Mouse (Mus musculus) liver, embryonic 15.5 days (tissue): ENCODE results near the gene Gm1043. TPM values are rescaled to one million over a fixed set of nuclear protein-coding genes. Genes with fewer than 3 reads are reported as not detected.
A peak's percentile ranks its signal among the peaks of the same experiment; 100 is the strongest.

Source experiments
- ATAC-seq: fragments of 200-750 bp; cut with Nextera tagmentation; 2 replicates; pipeline ENCODE4 v1.8.0; 2017; ENCODE audit warnings: moderate number of reproducible peaks, mild to moderate bottlenecking, moderate library complexity; ENCODE audit not compliant: insufficient read depth
- H3K27ac ChIP-seq: fragments of 300-500 bp; sonication (generic); replicated peaks from 2 replicates; pipeline ENCODE4 v1.5.1; 2015; ENCODE audit warnings: mild to moderate bottlenecking, inconsistent platforms
- H3K27me3 ChIP-seq: fragments of 300-500 bp; sonication (generic); 2 replicates; pipeline ENCODE4 v1.6.1; 2015; ENCODE audit warnings: mild to moderate bottlenecking, inconsistent platforms
- H3K36me3 ChIP-seq: fragments of 300-500 bp; sonication (generic); replicated peaks from 2 replicates; pipeline ENCODE4 v1.6.1; 2015; ENCODE audit warnings: moderate library complexity, mild to moderate bottlenecking, inconsistent platforms
- H3K4me1 ChIP-seq: fragments of 300-500 bp; sonication (generic); replicated peaks from 2 replicates; pipeline ENCODE4 v1.6.1; 2015; ENCODE audit warnings: inconsistent platforms
- H3K4me2 ChIP-seq: fragments of 300-500 bp; sonication (generic); 2 replicates; pipeline ENCODE4 v1.6.1; 2015; ENCODE audit warnings: moderate library complexity, mild to moderate bottlenecking, inconsistent platforms
- H3K4me3 ChIP-seq: fragments of 300-500 bp; sonication (generic); replicated peaks from 2 replicates; pipeline ENCODE4 v1.5.1; 2015; ENCODE audit warnings: mild to moderate bottlenecking, inconsistent platforms
- H3K9ac ChIP-seq: fragments of 300-500 bp; sonication (generic); 2 replicates; pipeline ENCODE4 v1.6.1; 2015; ENCODE audit warnings: moderate library complexity, mild to moderate bottlenecking, inconsistent platforms
- H3K9me3 ChIP-seq: fragments of 300-500 bp; sonication (generic); replicated peaks from 2 replicates; pipeline ENCODE4 v1.6.1; 2016; ENCODE audit warnings: inconsistent platforms
- WGBS: fragments of 180-500 bp; shearing (Covaris S2); methylation state at CpG from one replicate; pipeline ENCODE4 v1.1.7; 2015; ENCODE audit warnings: mixed read lengths; ENCODE audit not compliant: insufficient replicate concordance; 5-methylcytosine and 5-hydroxymethylcytosine counted together
- polyA plus RNA-seq: library from polyadenylated mRNA; unstranded; fragments of >200 nt; fragmentation: Nextera tagmentation; extraction: Ambion mirVana; gene quantifications from 2 replicates; pipeline ENCODE4 v1.2.1, GENCODE M21; 2015

Gm1043 gene
- polyA plus RNA-seq, 1 experiment from 2014 or later, result not detected

DNA sequence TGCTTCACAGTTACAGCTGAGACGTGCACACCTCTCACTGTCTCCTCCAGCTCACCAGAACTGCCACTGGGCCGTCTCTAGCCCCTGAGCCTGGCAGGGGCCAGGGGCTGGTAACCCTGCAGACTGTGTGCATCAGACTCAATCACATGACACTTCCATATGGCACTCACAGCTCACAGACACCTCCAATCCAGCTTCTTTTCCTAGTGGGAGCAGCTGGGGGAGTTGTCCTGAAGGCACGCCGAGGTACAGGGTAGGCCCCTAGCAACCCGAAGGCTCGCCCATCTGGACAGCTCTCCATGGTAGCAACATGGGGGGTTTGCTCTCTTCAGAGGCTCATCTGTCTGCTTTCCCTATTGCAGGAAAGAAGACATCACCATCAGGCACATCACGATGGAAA, 143.7 kb downstream of the Gm1043 start:
- no peak for ATAC-seq
- Histone ChIP-seq H3K36me3 (no peaks in the 10 kb centered on the region), H3K27ac (no peak overlapping the region), H3K9me3 (no peaks in the 10 kb centered on the region), H3K4me1 (no peaks in the 10 kb centered on the region), H3K4me2 (no peak overlapping the region), H3K4me3 (no peak overlapping the region), H3K9ac (no peak overlapping the region), H3K27me3 (0 out of 2 replicates have a peak, but pooled peaks cover 3% of the 10 kb centered on the region)
- WGBS, result 42% methylated on average over 7 of the region's 7 CpGs

DNA sequence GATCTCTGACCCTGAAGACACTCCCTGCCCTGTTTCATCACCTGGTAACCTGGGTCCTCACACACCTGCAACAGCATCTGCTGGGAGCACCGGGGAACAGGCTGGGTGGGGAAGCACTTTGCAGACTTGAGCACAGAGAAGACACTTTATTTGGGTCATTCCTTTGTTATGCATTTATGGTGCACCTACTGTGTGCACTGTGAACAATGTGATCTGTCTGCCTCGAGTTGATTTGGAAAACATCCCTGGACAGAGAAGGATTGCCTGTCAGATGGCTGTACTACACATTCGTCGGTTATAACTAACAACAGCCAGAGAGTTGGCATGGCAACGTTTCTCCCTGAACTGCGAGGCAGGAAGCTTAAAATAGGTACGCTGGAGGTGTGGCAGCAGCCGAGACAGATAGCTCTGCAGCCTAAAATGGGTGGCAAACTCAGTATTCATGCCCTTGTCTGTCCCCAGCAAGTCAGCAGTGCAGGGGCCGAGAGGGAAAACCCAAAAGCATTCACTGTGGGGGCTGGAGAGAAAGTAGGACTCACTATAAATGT, 147.9 kb downstream of the Gm1043 start:
- Histone ChIP-seq H3K4me2 (no peak overlapping the region), H3K4me3 (no peak overlapping the region), H3K27ac (no peak overlapping the region), H3K9ac (no peak overlapping the region), H3K9me3 (no peaks in the 10 kb centered on the region), H3K27me3 (0 out of 2 replicates have a peak, but pooled peaks cover 3% of the 10 kb centered on the region), H3K4me1 (no peaks in the 10 kb centered on the region), H3K36me3 (no peaks in the 10 kb centered on the region)
- ATAC-seq, result no peak
- 35% methylated on average over 9 of the region's 9 CpGs for WGBS

- Histone ChIP-seq H3K9ac (no peak overlapping the region), H3K27ac (no peak overlapping the region), H3K4me2 (no peak overlapping the region), H3K36me3 (no peaks in the 10 kb centered on the region), H3K27me3 (peaks cover 40% of the 10 kb centered on the region), H3K9me3 (no peaks in the 10 kb centered on the region), H3K4me1 (peaks cover 7% of the 10 kb centered on the region), H3K4me3 (no peak overlapping the region)
- no peak for ATAC-seq
- WGBS, result 27% methylated on average over 2 of the region's 2 CpGs
Observed at GRCm38 (mm10) chr5:37238654-37239053, 153.5 kb downstream of the Gm1043 start.

DNA sequence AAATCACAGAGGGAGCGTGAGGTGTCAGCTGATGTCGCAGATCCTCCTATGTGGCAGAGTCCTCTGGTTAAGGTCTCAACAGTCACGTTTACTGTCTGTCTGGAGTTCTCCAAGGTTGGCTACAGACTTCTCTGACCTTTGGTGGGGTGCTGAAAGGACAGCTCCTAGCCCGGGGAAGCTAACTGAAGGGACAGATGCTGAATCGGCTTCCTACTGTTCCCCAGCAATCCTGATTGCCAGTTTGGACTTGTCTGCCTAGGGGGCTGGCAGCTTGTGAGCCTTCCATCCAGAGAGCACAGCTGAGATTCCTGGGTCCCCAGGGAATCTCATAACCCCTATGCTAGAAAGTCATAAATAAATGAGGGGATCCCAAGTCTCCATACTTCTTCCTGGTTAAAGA, 155.4 kb downstream of the Gm1043 start:
- H3K36me3 ChIP-seq, result no peaks in the 10 kb centered on the region
- H3K4me3 ChIP-seq, result no peak overlapping the region
- no peak overlapping the region for H3K9ac ChIP-seq
- no peak overlapping the region for H3K4me2 ChIP-seq
- 5% methylated on average over 5 of the region's 5 CpGs for WGBS
- no peak for ATAC-seq
- peaks cover 7% of the 10 kb centered on the region for H3K4me1 ChIP-seq
- H3K27ac ChIP-seq, result no peak overlapping the region
- H3K9me3 ChIP-seq, result no peaks in the 10 kb centered on the region
- peaks cover 59% of the 10 kb centered on the region for H3K27me3 ChIP-seq

- Histone ChIP-seq H3K27ac (no peak overlapping the region), H3K27me3 (peaks cover 66% of the 10 kb centered on the region), H3K9me3 (no peaks in the 10 kb centered on the region), H3K4me2 (no peak overlapping the region), H3K36me3 (no peaks in the 10 kb centered on the region), H3K9ac (no peak overlapping the region), H3K4me1 (peaks cover 7% of the 10 kb centered on the region), H3K4me3 (no peak overlapping the region)
- no peak for ATAC-seq
- 11% methylated on average over 9 of the region's 9 CpGs for WGBS
Observed at GRCm38 (mm10) chr5:37241224-37241623, 156.1 kb downstream of the Gm1043 start.

GRCm38 (mm10) chr5:37241651-37242151, 156.5 kb downstream of the Gm1043 start, which contains the start of gene Crmp1:
Gene Crmp1, plus strand, starts transcription at chr5:37241940.
- Histone ChIP-seq H3K9me3 (no peaks in the 10 kb centered on the region), H3K4me1 (peaks cover 7% of the 10 kb centered on the region), H3K9ac (no peak within 1 kb of the TSS), H3K27ac (no peak within 1 kb of the TSS), H3K27me3 (peaks cover 71% of the 10 kb centered on the region), H3K36me3 (no peaks in the 10 kb centered on the region), H3K4me3 (0 out of 2 replicates have a peak within 1 kb of the TSS, but pooled peaks have one; percentile 5), H3K4me2 (peak within 1 kb of the TSS; percentile 41)
- no peak for ATAC-seq
- WGBS, result 2% methylated on average over 48 of the region's 56 CpGs

DNA sequence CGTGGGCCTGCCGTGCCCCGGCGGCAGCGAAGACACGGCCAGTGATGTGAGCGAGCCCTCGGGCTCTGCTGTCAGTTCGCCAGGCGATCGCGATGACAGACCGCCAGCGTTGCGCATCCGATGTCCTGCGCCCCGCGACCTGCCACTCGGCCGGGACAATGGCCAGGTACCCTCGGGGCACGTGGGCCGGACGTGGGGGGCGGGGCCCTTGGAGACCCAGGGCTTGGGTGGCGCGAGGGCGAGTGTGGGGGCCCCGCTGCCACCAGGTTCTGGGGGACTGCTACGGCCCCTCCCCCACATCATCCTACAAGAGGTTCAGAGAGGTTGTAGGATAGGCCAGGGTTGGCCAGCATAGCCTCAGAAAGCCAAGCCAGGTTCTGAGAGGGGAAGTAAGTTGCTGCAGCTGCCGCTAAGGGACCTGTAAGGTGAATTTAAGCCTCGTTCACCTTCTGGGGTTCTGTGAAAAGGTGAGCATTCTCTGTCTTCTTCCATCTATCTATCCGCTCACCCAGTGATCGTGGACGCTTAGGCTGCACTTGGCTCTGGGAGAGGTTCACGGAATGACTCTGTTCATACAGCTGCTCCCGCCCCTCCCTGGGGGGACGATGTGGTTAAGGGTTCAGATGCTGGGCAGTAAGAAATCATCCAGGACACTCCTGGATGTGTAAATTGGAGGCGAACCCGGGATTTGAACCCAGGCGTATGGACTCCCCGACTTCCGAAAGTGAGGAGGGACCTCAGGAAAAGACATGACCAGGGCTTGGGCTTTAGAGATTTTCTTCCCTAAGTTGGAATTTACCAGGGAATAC, 157.4 kb downstream of the Gm1043 start:
- Histone ChIP-seq H3K4me1 (peaks cover 7% of the 10 kb centered on the region), H3K27me3 (peaks cover 80% of the 10 kb centered on the region), H3K4me2 (peak overlapping the region; percentile 41), H3K9me3 (no peaks in the 10 kb centered on the region), H3K36me3 (no peaks in the 10 kb centered on the region), H3K4me3 (0 out of 2 replicates have a peak overlapping the region, but pooled peaks have one; percentile 5), H3K9ac (no peak overlapping the region), H3K27ac (no peak overlapping the region)
- WGBS, result 13% methylated on average over 44 of the region's 44 CpGs
- no peak for ATAC-seq

GRCm38 (mm10) chr5:37243169-37243886, 158.2 kb downstream of the Gm1043 start:
- no peak overlapping the region for H3K4me3 ChIP-seq
- no peak overlapping the region for H3K27ac ChIP-seq
- WGBS, result 1% methylated on average over 19 of the region's 19 CpGs
- peaks cover 7% of the 10 kb centered on the region for H3K4me1 ChIP-seq
- no peak overlapping the region for H3K4me2 ChIP-seq
- peaks cover 84% of the 10 kb centered on the region for H3K27me3 ChIP-seq
- H3K9ac ChIP-seq, result no peak overlapping the region
- no peak for ATAC-seq
- H3K36me3 ChIP-seq, result no peaks in the 10 kb centered on the region
- H3K9me3 ChIP-seq, result no peaks in the 10 kb centered on the region

- Histone ChIP-seq H3K4me3 (no peak overlapping the region), H3K36me3 (no peaks in the 10 kb centered on the region), H3K27me3 (peaks cover 84% of the 10 kb centered on the region), H3K4me2 (no peak overlapping the region), H3K27ac (no peak overlapping the region), H3K9ac (no peak overlapping the region), H3K4me1 (peaks cover 7% of the 10 kb centered on the region), H3K9me3 (no peaks in the 10 kb centered on the region)
- no peak for ATAC-seq
- 3% methylated on average over 13 of the region's 13 CpGs for WGBS
Observed at GRCm38 (mm10) chr5:37244161-37244560, 159.0 kb downstream of the Gm1043 start.

GRCm38 (mm10) chr5:37244666-37245242, 159.6 kb downstream of the Gm1043 start:
- Histone ChIP-seq H3K4me2 (no peak overlapping the region), H3K36me3 (no peaks in the 10 kb centered on the region), H3K27me3 (peaks cover 82% of the 10 kb centered on the region), H3K4me3 (no peak overlapping the region), H3K9ac (no peak overlapping the region), H3K9me3 (no peaks in the 10 kb centered on the region), H3K4me1 (peaks cover 7% of the 10 kb centered on the region), H3K27ac (no peak overlapping the region)
- ATAC-seq, result no peak
- WGBS, result 19% methylated on average over 9 of the region's 9 CpGs

GRCm38 (mm10) chr5:37245651-37246050, 160.5 kb downstream of the Gm1043 start:
- 2% methylated on average over 42 of the region's 42 CpGs for WGBS
- no peaks in the 10 kb centered on the region for H3K36me3 ChIP-seq
- H3K4me2 ChIP-seq, result peak overlapping the region; percentile 35
- H3K9me3 ChIP-seq, result no peaks in the 10 kb centered on the region
- H3K9ac ChIP-seq, result no peak overlapping the region
- peaks cover 7% of the 10 kb centered on the region for H3K4me1 ChIP-seq
- H3K4me3 ChIP-seq, result peak overlapping the region; percentile 27
- peaks cover 73% of the 10 kb centered on the region for H3K27me3 ChIP-seq
- no peak for ATAC-seq
- H3K27ac ChIP-seq, result no peak overlapping the region
